Mouse (Mus musculus) frontal cortex, adult 2 months (tissue): ENCODE measurements around the gene Xrcc4. TPM values are rescaled to one million over a fixed set of nuclear protein-coding genes. Genes with fewer than 3 reads are reported as not detected.
A peak's percentile ranks its signal among the peaks of the same experiment; 100 is the strongest.
"Not testable (repeated sequence)": the region's sequence is repeated elsewhere in the genome, so short reads cannot be mapped to it uniquely, and the experiment has no call there.

Source experiments
- DNase-seq, 2 experiments: peaks; one replicate each; pipeline ENCODE4 v3.0.0; 2022; ENCODE audit warnings: low spot score in 1 of 2; ENCODE audit errors: extremely low spot score in 1 of 2
- polyA plus RNA-seq: library from polyadenylated mRNA; depleted of rRNA; stranded (reverse); fragments of >200 nt; gene quantifications from 2 replicates; pipeline ENCODE4 v1.2.3, GENCODE M21; 2012

Gene Xrcc4
- polyA plus RNA-seq, 1 experiment, result 12.2 TPM

- DNase-seq, result no peak
Measured at GRCm38 (mm10) chr13:89828429-89828970, 260.9 kb downstream of the Xrcc4 start.

- DNase-seq, result no peak
Measured at GRCm38 (mm10) chr13:89827838-89828237, 261.6 kb downstream of the Xrcc4 start.

- DNase-seq, result no peak
Measured at GRCm38 (mm10) chr13:89814543-89814942, 274.9 kb downstream of the Xrcc4 start.

DNA sequence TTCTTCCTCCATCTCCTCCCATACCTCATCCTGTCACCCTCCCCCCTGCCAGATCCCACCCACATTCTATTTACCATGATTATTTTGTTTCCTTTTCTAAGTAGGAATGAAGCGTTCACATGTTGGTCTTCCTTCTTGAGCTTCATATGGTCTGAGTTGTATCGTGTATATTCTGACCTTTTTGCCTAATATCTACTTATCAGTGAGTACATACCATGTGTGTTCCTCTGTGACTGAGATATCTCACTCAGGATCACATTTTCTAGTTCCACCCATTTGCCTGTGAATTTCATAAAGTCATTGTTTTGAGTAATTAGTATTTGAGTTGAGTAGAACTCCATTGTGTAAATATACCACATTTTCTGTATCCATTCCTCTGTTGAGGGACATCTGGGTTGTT lies 277.2 kb downstream of the Xrcc4 start:
- no peak for DNase-seq

GRCm38 (mm10) chr13:89809024-89809423 lies 280.4 kb downstream of the Xrcc4 start:
- no peak for DNase-seq

DNA sequence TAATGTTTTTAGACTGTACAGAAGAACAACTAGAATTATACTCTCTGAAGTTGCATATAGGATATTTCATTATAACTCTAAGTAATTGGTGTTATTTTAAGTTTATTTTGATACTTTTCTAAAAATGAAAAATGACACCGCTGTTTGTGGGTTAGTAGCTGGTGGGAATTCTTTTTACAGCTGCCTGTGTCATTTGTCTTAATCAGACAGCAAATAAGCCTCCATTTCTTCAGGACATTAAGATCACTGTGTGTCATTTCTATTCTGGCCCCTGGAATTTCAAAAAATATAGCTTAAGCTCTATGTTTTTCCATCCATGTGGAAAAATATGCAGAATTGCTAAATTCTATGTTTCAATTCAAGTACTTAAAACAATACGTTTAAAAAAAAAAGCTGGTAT lies 287.5 kb downstream of the Xrcc4 start:
- DNase-seq, result no peak

GRCm38 (mm10) chr13:89797721-89798120 lies 291.7 kb downstream of the Xrcc4 start:
- DNase-seq, result no peak

- DNase-seq, result no peak
Measured at GRCm38 (mm10) chr13:89791475-89791874, 297.9 kb downstream of the Xrcc4 start.

GRCm38 (mm10) chr13:89782886-89783285 lies 306.5 kb downstream of the Xrcc4 start:
- DNase-seq, result no peak

- no peak for DNase-seq
Measured at GRCm38 (mm10) chr13:89780276-89780675, 309.1 kb downstream of the Xrcc4 start.

DNA sequence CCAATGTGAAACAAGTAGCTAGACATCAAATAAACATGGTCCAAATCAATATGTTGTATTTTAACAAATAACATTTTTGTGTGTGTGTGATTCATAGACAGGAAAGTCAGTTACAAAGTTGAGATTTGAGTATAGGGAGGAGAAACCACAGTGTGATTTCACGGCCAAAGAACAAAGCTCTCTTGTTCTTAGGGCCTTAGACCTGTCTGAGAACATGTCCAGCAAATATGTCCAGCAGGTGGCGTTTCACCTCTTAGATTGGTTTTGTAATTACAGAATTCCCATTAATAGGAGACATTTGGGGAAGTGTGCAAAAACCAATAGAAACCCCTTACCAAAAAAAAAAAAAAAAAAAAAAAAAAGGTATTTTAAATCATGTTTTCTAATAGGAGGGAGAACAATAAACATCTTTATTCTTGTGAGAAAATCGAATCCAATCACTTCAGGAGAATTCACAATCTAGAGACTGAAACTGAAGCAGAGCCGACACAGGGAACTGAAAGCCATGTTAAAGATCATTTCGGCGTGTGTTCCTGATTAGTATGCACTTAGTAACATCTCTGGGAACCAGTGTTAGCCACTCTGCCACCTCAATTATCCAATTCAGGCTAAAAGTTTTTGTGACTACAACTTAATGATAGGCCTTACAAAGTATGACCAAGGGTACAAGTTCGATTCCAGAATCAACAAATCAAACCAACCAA lies 310.0 kb downstream of the Xrcc4 start:
- DNase-seq, result peak; percentile 7 to 86

DNA sequence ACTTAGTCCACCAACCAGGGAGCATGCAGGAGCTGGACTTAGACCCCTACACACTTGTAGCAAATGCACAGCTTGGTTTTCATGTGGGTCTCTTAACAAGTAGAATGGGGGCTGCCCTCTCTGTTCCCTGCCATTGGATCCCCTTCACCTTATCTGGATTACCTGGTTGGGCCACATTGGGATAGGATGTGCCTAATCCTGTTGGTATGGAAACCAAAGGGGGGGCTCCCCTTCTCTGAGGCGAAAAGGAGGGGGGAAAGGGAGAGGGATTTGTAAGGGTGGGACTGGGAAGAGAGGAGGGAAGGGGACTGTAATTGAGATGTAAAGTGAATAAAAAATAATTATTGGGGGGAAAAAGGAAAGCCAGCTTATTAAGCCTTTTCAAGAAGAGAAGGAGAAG lies 311.6 kb downstream of the Xrcc4 start:
- DNase-seq, result no peak

GRCm38 (mm10) chr13:89777146-89777545 lies 312.3 kb downstream of the Xrcc4 start:
- DNase-seq, result no peak

- DNase-seq, result no peak
Measured at GRCm38 (mm10) chr13:89766551-89766950, 322.9 kb downstream of the Xrcc4 start.

GRCm38 (mm10) chr13:89765966-89766365 lies 323.4 kb downstream of the Xrcc4 start:
- no peak for DNase-seq

DNA sequence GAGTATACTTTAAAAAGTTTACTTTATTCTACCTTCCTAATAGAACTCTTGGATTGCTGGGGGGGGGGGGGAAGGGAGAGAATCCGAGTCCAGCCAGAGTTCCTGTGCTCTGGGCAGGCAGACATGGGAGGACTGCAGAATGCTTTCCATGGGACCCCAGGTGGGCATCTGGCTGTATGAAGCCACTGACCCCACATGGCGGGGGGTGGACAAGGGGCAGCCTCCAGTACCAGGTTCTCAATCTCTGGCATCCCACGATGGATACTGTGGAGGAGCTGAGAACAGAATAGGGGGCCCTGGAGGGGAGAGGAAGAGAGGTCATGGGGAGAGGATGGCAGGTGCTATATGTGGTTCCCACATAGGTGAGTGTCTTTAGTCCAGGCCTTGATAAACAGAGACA lies 327.1 kb downstream of the Xrcc4 start:
- no peak for DNase-seq

DNA sequence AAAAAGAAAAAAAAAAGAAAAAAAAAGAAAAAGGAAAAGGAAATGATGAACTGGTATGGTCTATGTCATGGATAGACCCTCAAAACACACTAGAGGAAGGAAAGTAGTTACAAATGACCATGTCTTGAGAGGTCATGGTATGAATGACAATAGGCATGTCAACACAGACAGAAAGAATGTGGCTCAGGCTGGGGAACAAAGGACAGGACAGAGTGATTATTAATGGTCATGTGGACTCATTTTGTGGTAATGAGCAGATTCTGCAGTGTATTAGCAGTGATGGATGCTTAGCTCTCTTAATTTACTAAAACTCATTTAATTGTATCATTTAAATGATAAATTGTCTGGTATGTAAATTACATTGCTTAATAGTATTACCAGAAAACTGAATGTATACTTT lies 333.1 kb downstream of the Xrcc4 start:
- no peak for DNase-seq

- DNase-seq, result not testable (repeated sequence)
Measured at GRCm38 (mm10) chr13:89750562-89750961, 338.8 kb downstream of the Xrcc4 start.

GRCm38 (mm10) chr13:89743201-89743600 lies 346.2 kb downstream of the Xrcc4 start:
- DNase-seq, result no peak

GRCm38 (mm10) chr13:89742686-89743200 lies 346.7 kb downstream of the Xrcc4 start:
- DNase-seq, result peak in 1 of 2 experiments; percentile 4

GRCm38 (mm10) chr13:89741766-89742685 lies 347.4 kb downstream of the Xrcc4 start, which contains the start of gene Vcan:
TSS of gene Vcan (minus strand) at chr13:89742509.
- peak; percentile 8 to 38 for DNase-seq
